ENCODE assay signal across 8 mouse cellular contexts in genomic region chr1:39901063-39901811, GRCm38 (mm10). TPM values are rescaled to one million over a fixed set of nuclear protein-coding genes. Genes with fewer than 3 reads are reported as not detected.
A peak's percentile ranks its signal among the peaks of the same experiment; 100 is the strongest.
DNase-seq lines count a peak whose midpoint lies in the region; ATAC-seq lines count a peak whose summit lies in the region.

No protein-coding gene starts in this region.

- H3K4me3 ChIP-seq in embryonic facial prominence, embryonic 10.5 days = peak overlapping the region; percentile 97
- H3K4me3 ChIP-seq in heart, embryonic 11.5 days (ENCODE audit: low read depth, low read length) = peak overlapping the region; percentile 99
- H3K4me3 ChIP-seq in kidney, embryonic 14.5 days (ENCODE audit: low read length) = peak overlapping the region; percentile 99
- peak overlapping the region; percentile 81 for H3K4me3 ChIP-seq in lung, embryonic 15.5 days

- H3K27me3 ChIP-seq in embryonic facial prominence, embryonic 10.5 days (replicated peaks; ENCODE audit: low read depth, poor library complexity, severe bottlenecking) = peaks cover 14% of the 10 kb centered on the region
- H3K27me3 ChIP-seq in heart, embryonic 11.5 days (ENCODE audit: control insufficient read depth, insufficient read depth, low read length) = no peaks in the 10 kb centered on the region
- H3K27me3 ChIP-seq in kidney, embryonic 14.5 days (ENCODE audit: control insufficient read depth, insufficient read depth, low read length) = no peaks in the 10 kb centered on the region
- H3K27me3 ChIP-seq in lung, embryonic 15.5 days = no peaks in the 10 kb centered on the region

- peak; percentile 22 for ATAC-seq in CD4-positive, CD25-positive, alpha-beta regulatory T cell, adult 4 months
- ATAC-seq in heart, embryonic 11.5 days (replicated peaks; ENCODE audit: insufficient number of reproducible peaks, low FRiP score, low TSS enrichment) = peak; percentile 23; the same call in 1 of the 2 replicates
- peak; percentile 21 for ATAC-seq in kidney, embryonic 14.5 days (ENCODE audit: low FRiP score, low TSS enrichment)
- peak; percentile 28; the same call in 1 of the 2 replicates for ATAC-seq in lung, embryonic 15.5 days (ENCODE audit: borderline replicate concordance, extremely low read depth, low FRiP score, low TSS enrichment)
- no peak for ATAC-seq in erythroid progenitor cell, adult 5-6 weeks (replicated peaks; ENCODE audit: low FRiP score, poor library complexity, severe bottlenecking)

- H3K4me2 ChIP-seq in heart, embryonic 11.5 days = peak overlapping the region; percentile 88
- H3K4me2 ChIP-seq in kidney, embryonic 14.5 days (replicated peaks; ENCODE audit: low read depth, low read length) = peak overlapping the region; percentile 76
- H3K4me2 ChIP-seq in lung, embryonic 15.5 days = peak overlapping the region; percentile 60

- H3K27ac ChIP-seq in embryonic facial prominence, embryonic 10.5 days (replicated peaks) = peak overlapping the region; percentile 100
- peak overlapping the region; percentile 98 for H3K27ac ChIP-seq in heart, embryonic 11.5 days (ENCODE audit: low read depth, low read length)
- peak overlapping the region; percentile 98 for H3K27ac ChIP-seq in kidney, embryonic 14.5 days (ENCODE audit: low read depth, low read length)
- peak overlapping the region; percentile 96 for H3K27ac ChIP-seq in lung, embryonic 15.5 days

- H3K9me3 ChIP-seq in embryonic facial prominence, embryonic 10.5 days = no peaks in the 10 kb centered on the region
- H3K9me3 ChIP-seq in heart, embryonic 11.5 days (replicated peaks; ENCODE audit: control insufficient read depth, low read length) = no peaks in the 10 kb centered on the region
- H3K9me3 ChIP-seq in kidney, embryonic 14.5 days (ENCODE audit: control insufficient read depth, low read length) = no peaks in the 10 kb centered on the region
- H3K9me3 ChIP-seq in lung, embryonic 15.5 days = no peaks in the 10 kb centered on the region

- peak; percentile 85 for DNase-seq in adrenal gland, adult 2 months
- peak; percentile 75 for DNase-seq in embryonic facial prominence, embryonic 10.5 days (ENCODE audit: low spot score)
- peak; percentile 67 for DNase-seq in retina, embryonic 14.5 days (ENCODE audit: low spot score)

- under 1% methylated on average over 75 of the region's 75 CpGs for WGBS in embryonic facial prominence, embryonic 10.5 days
- under 1% methylated on average over 74 of the region's 75 CpGs for WGBS in heart, embryonic 11.5 days (ENCODE audit: insufficient replicate concordance)
- under 1% methylated on average over 59 of the region's 75 CpGs for WGBS in kidney, embryonic 14.5 days
- 0% methylated on average over 37 of the region's 75 CpGs for WGBS in lung, embryonic 15.5 days

- peaks cover 36% of the 10 kb centered on the region for H3K36me3 ChIP-seq in embryonic facial prominence, embryonic 10.5 days (replicated peaks)
- H3K36me3 ChIP-seq in heart, embryonic 11.5 days (ENCODE audit: control insufficient read depth, insufficient read depth, low read length) = no peaks in the 10 kb centered on the region
- H3K36me3 ChIP-seq in kidney, embryonic 14.5 days (ENCODE audit: control insufficient read depth, insufficient read depth, low read length) = peaks cover 14% of the 10 kb centered on the region
- H3K36me3 ChIP-seq in lung, embryonic 15.5 days = peaks cover 10% of the 10 kb centered on the region

- peaks cover 60% of the 10 kb centered on the region for H3K4me1 ChIP-seq in embryonic facial prominence, embryonic 10.5 days
- peaks cover 34% of the 10 kb centered on the region for H3K4me1 ChIP-seq in heart, embryonic 11.5 days (ENCODE audit: control insufficient read depth, insufficient read depth, low read length)
- H3K4me1 ChIP-seq in kidney, embryonic 14.5 days (ENCODE audit: control insufficient read depth, insufficient read depth, low read length) = peaks cover 38% of the 10 kb centered on the region
- peaks cover 48% of the 10 kb centered on the region for H3K4me1 ChIP-seq in lung, embryonic 15.5 days

- peak overlapping the region; percentile 100 for H3K9ac ChIP-seq in heart, embryonic 11.5 days (ENCODE audit: low read depth, low read length)
- peak overlapping the region; percentile 99 for H3K9ac ChIP-seq in kidney, embryonic 14.5 days (ENCODE audit: low read depth, low read length)
- H3K9ac ChIP-seq in lung, embryonic 15.5 days = peak overlapping the region; percentile 99

RNA-seq across cellular contexts. Expression of gene Map4k4, which starts 0.5 kb away (rescaled TPM):
- 10 to 100 TPM; 29.5 to 30.3 TPM for polyA plus RNA-seq in CD4-positive, CD25-positive, alpha-beta regulatory T cell, adult 4 months (2017; shearing (Covaris generic))
- 100 to 1,000 TPM in 1 of 2 experiments, 10 to 100 TPM in 1; 97.5 to 127 TPM for total RNA-seq in adrenal gland, adult 2 months (2021)
- 44.9 and 46.6 TPM in 2 replicates for polyA plus RNA-seq in adrenal gland, adult 2 months (2012; rRNA removed)
- 37.6 and 41.4 TPM in 2 replicates for polyA plus RNA-seq in embryonic facial prominence, embryonic 10.5 days (2016; fragmentation: Nextera tagmentation; extraction: Ambion mirVana)
- polyA plus RNA-seq in heart, embryonic 11.5 days (2014; fragmentation: Nextera tagmentation; extraction: Ambion mirVana) = 19.4 and 23.7 TPM in 2 replicates
- polyA plus RNA-seq in kidney, embryonic 14.5 days (2014; fragmentation: Nextera tagmentation; extraction: Ambion mirVana) = 40.1 and 48.2 TPM in 2 replicates
- polyA plus RNA-seq in lung, embryonic 15.5 days (2015; fragmentation: Nextera tagmentation; extraction: Ambion mirVana) = 30.9 and 39.5 TPM in 2 replicates
- 15.9 and 28.1 TPM in 2 replicates for total RNA-seq in erythroid progenitor cell, adult 5-6 weeks (2015; ENCODE audit: low replicate concordance)
- total RNA-seq in erythroid progenitor cell, adult 5-6 weeks (2017; ENCODE audit: low replicate concordance) = 13.2 and 28.7 TPM in 2 replicates
